Mouse (Mus musculus) neural tube, embryonic 14.5 days (tissue): ENCODE results near the gene Col27a1. TPM values are rescaled to one million over a fixed set of nuclear protein-coding genes. Genes with fewer than 3 reads are reported as not detected.

Experiments
- ATAC-seq: fragments of 200-750 bp; cut with Nextera tagmentation; 2 replicates; pipeline ENCODE4 v1.8.0; 2017; ENCODE audit warnings: low read depth, mild to moderate bottlenecking, moderate TSS enrichment, moderate library complexity
- H3K27ac ChIP-seq: fragments of 300-500 bp; sonication (generic); 2 replicates; pipeline ENCODE4 v1.5.1; 2014; ENCODE audit warnings: low read depth, mild to moderate bottlenecking, control low read depth, low read length, moderate library complexity, mixed read lengths
- H3K27me3 ChIP-seq: fragments of 300-500 bp; sonication (generic); 2 replicates; pipeline ENCODE4 v1.6.1; 2014; ENCODE audit warnings: low read length; ENCODE audit not compliant: control insufficient read depth, insufficient read depth
- H3K36me3 ChIP-seq: fragments of 300-500 bp; sonication (generic); 2 replicates; pipeline ENCODE4 v1.6.1; 2014; ENCODE audit warnings: low read length, mixed read lengths; ENCODE audit not compliant: control insufficient read depth, insufficient read depth
- H3K4me1 ChIP-seq: fragments of 300-500 bp; sonication (generic); 2 replicates; pipeline ENCODE4 v1.6.1; 2014; ENCODE audit warnings: low read length; ENCODE audit not compliant: control insufficient read depth, insufficient read depth
- H3K4me2 ChIP-seq: fragments of 300-500 bp; sonication (generic); 2 replicates; pipeline ENCODE4 v1.6.1; 2014; ENCODE audit warnings: mild to moderate bottlenecking, low read depth, low read length, control low read depth
- H3K4me3 ChIP-seq: fragments of 300-500 bp; sonication (generic); 2 replicates; pipeline ENCODE4 v1.5.1; 2014; ENCODE audit warnings: low read depth, low read length, control low read depth, mixed read lengths
- H3K9ac ChIP-seq: fragments of 300-500 bp; sonication (generic); replicated peaks from 2 replicates; pipeline ENCODE4 v1.6.1; 2014; ENCODE audit warnings: low read depth, mild to moderate bottlenecking, control low read depth, low read length, mixed read lengths
- H3K9me3 ChIP-seq: fragments of 300-500 bp; sonication (generic); 2 replicates; pipeline ENCODE4 v1.6.1; 2016; ENCODE audit warnings: low read length; ENCODE audit not compliant: control insufficient read depth
- WGBS: fragments of 180-500 bp; shearing (Covaris S2); extraction: QIAGEN DNeasy Blood & Tissue Kit; methylation state at CpG from one replicate; pipeline ENCODE4 v1.1.7; 2014; 5-methylcytosine and 5-hydroxymethylcytosine counted together
- polyA plus RNA-seq: library from polyadenylated mRNA; unstranded; fragments of >200 nt; fragmentation: Nextera tagmentation; extraction: Ambion mirVana; gene quantifications from 2 replicates; pipeline ENCODE4 v1.2.1, GENCODE M21; 2014

Gene Col27a1
- polyA plus RNA-seq, 1 experiment from 2014 or later: 1.2 TPM

DNA sequence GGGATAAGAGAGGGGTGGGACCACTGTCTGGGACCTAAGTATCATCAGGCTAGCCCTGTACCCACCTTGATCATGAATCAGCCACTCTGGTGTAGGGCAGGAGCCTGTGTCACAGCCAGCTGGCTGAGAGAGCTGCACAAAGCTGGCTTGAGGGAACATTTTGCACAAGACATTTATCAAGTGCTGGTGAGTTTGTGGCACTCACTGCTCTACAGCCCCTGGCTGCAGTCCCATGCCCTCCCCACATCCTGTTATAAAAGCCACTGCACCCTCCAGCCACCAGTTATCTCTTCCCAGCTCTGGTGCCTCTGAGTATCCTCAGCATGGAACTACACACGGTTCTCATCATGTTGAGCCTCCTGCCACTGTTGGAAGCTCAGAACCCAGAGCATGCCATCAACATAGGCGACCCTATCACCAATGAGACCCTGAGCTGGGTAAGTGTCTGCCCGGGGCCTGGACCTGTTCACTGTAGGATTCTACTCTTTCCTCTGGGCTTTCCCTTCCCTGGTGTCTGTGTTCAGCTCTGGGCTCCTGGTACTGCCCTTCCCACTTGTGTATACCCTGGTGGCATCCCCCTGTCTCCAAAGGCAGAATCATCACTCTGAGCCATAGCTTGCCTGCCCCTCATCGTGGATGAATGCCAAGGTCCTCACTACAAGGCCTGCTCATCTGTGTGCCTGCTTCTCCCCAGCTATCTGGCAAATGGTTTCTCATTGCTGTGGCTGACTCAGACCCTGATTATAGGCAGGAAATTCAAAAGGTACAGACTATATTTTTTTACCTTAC, 142.3 kb downstream of the Col27a1 start, which contains the start of gene Orm3:
Orm3 (plus strand) TSS at position 286 of the 789 bp plus-strand sequence.
- Histone ChIP-seq H3K4me3 (no peak within 1 kb of the TSS), H3K4me1 (no peaks in the 10 kb centered on the region), H3K9me3 (no peaks in the 10 kb centered on the region), H3K27me3 (no peaks in the 10 kb centered on the region), H3K4me2 (no peak within 1 kb of the TSS), H3K27ac (no peak within 1 kb of the TSS), H3K9ac (no peak within 1 kb of the TSS), H3K36me3 (no peaks in the 10 kb centered on the region)
- WGBS: 74% methylated on average over 4 of the region's 4 CpGs
- no peak for ATAC-seq

GRCm38 (mm10) chr4:63356981-63357570, 143.3 kb downstream of the Col27a1 start:
- Histone ChIP-seq H3K4me3 (no peak overlapping the region), H3K4me2 (no peak overlapping the region), H3K36me3 (no peaks in the 10 kb centered on the region), H3K27ac (no peak overlapping the region), H3K4me1 (no peaks in the 10 kb centered on the region), H3K9ac (no peak overlapping the region), H3K9me3 (no peaks in the 10 kb centered on the region), H3K27me3 (no peaks in the 10 kb centered on the region)
- WGBS: 48% methylated on average over 2 of the region's 2 CpGs
- no peak for ATAC-seq

DNA sequence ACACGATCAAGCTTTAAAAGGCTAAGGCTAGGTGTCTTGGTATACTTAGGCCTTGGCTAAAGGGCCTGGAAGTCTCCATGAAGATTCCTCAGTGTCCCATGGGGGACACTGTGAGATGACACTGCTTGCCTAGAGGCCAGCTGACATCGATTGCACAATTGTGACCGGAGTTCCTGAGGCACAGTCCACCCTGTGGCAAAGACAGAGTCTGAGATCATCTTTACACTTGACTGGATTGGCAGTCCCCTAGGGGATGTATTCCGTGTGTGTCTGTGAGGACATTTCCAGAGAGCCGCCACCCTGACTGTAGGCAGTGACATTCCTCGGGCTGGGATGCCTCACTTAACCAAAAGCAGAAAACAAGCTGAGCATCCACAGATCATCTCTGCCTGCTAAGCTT, 146.1 kb downstream of the Col27a1 start:
- H3K4me3 ChIP-seq: no peak overlapping the region
- H3K9ac ChIP-seq: no peak overlapping the region
- H3K36me3 ChIP-seq: no peaks in the 10 kb centered on the region
- H3K27me3 ChIP-seq: no peaks in the 10 kb centered on the region
- H3K4me1 ChIP-seq: no peaks in the 10 kb centered on the region
- WGBS: 59% methylated on average over 6 of the region's 6 CpGs
- no peak overlapping the region for H3K27ac ChIP-seq
- no peaks in the 10 kb centered on the region for H3K9me3 ChIP-seq
- ATAC-seq: 0 out of 2 replicates have a peak, but pooled peaks have one; percentile 7
- H3K4me2 ChIP-seq: no peak overlapping the region

- no peak within 1 kb of the TSS for H3K4me3 ChIP-seq
- H3K4me2 ChIP-seq: no peak within 1 kb of the TSS
- H3K9me3 ChIP-seq: no peaks in the 10 kb centered on the region
- no peak within 1 kb of the TSS for H3K27ac ChIP-seq
- ATAC-seq: no peak
- H3K27me3 ChIP-seq: no peaks in the 10 kb centered on the region
- WGBS: 84% methylated on average over 5 of the region's 5 CpGs
- H3K9ac ChIP-seq: no peak within 1 kb of the TSS
- no peaks in the 10 kb centered on the region for H3K4me1 ChIP-seq
- H3K36me3 ChIP-seq: no peaks in the 10 kb centered on the region
Measured at GRCm38 (mm10) chr4:63362150-63362549, 148.3 kb downstream of the Col27a1 start, which contains the start of gene Orm2. Orm2 (plus strand) TSS chr4:63362449.

DNA sequence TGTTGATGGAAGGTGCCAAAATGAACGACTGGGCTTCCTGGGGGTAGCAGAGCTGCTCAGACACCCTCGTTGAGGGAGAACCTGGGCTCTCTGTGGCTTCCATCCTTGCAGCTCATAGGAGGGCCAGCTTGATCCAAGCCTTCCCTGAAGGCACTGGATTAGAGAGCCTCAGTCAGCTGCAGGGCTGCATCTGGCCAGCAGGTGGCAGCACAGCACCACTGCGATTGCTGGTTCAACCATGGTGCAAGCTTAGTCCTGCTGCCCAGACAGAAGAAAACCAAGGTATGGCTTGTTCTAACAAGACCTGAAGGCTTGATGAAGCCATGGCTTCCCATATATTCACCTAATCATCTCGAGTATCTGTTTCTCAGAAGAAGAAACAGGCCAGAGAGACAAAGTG, 154.8 kb downstream of the Col27a1 start:
- Histone ChIP-seq H3K4me1 (no peaks in the 10 kb centered on the region), H3K4me2 (no peak overlapping the region), H3K27ac (no peak overlapping the region), H3K36me3 (no peaks in the 10 kb centered on the region), H3K9ac (no peak overlapping the region), H3K4me3 (no peak overlapping the region), H3K9me3 (no peaks in the 10 kb centered on the region), H3K27me3 (no peaks in the 10 kb centered on the region)
- ATAC-seq: 0 out of 2 replicates have a peak, but pooled peaks have one; percentile 58
- WGBS: 9% methylated on average over 4 of the region's 4 CpGs

DNA sequence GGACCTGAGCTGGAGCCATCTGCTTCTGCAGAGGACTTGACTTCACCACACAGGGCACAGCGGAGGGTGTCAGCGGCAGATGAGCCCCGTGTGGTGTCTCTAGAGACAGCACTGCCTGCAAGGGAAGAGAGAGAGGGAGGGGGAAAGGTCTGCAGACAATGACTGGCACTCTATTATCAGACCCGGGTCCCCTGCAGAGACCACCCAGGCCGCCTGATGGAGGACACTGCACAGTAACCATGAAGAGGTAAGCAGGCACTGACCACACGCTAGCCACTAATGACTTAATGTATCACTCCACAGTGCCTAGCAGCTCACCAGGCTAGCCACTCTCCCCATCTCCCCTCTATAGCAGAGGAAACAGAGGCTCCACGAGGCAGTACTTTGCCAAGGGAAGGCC, 157.1 kb downstream of the Col27a1 start:
- no peak overlapping the region for H3K9ac ChIP-seq
- no peak for ATAC-seq

DNA sequence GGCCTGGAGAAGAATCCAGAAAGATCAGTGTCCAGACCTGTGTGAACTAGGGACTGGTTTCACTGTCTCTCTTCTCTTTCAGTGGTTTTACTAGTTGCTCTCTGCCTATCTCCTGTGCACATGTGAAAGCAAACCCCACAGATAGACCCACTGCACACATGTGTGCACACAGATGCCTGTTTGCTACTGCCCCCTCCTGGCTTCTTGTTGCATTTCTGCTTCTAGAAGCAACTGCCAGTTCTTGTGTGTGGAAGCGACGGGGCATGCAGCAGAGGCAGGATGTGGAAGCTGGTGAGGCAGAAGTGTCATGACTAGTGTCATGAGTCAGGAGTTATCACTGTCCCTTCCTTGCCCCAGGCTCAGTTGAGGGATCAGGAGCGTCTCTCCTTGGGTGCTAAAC, 158.1 kb downstream of the Col27a1 start:
- Histone ChIP-seq H3K4me3 (no peak overlapping the region), H3K27ac (no peak overlapping the region), H3K9me3 (no peaks in the 10 kb centered on the region), H3K27me3 (no peaks in the 10 kb centered on the region), H3K36me3 (peaks cover 4% of the 10 kb centered on the region; the same call in 1 of the 2 replicates), H3K4me2 (no peak overlapping the region), H3K9ac (no peak overlapping the region), H3K4me1 (no peaks in the 10 kb centered on the region)
- 63% methylated on average over 3 of the region's 3 CpGs for WGBS
- ATAC-seq: no peak

More for the DNA sequence above, 157.1 kb downstream of the Col27a1 start:
- no peak overlapping the region for H3K27ac ChIP-seq
- H3K9me3 ChIP-seq: no peaks in the 10 kb centered on the region
- H3K4me2 ChIP-seq: no peak overlapping the region
- H3K27me3 ChIP-seq: no peaks in the 10 kb centered on the region
- WGBS: 29% methylated on average over 7 of the region's 7 CpGs
- no peak overlapping the region for H3K4me3 ChIP-seq
- peaks cover 4% of the 10 kb centered on the region; the same call in 1 of the 2 replicates for H3K36me3 ChIP-seq
- H3K4me1 ChIP-seq: no peaks in the 10 kb centered on the region

- Histone ChIP-seq H3K4me3 (no peak overlapping the region), H3K9me3 (no peaks in the 10 kb centered on the region), H3K36me3 (peaks cover 5% of the 10 kb centered on the region; the same call in 1 of the 2 replicates), H3K27me3 (no peaks in the 10 kb centered on the region), H3K9ac (no peak overlapping the region), H3K4me1 (no peaks in the 10 kb centered on the region), H3K4me2 (no peak overlapping the region), H3K27ac (no peak overlapping the region)
- WGBS: 99% methylated on average over 8 of the region's 8 CpGs
- no peak for ATAC-seq
Measured at GRCm38 (mm10) chr4:63373404-63373803, 159.6 kb downstream of the Col27a1 start.

DNA sequence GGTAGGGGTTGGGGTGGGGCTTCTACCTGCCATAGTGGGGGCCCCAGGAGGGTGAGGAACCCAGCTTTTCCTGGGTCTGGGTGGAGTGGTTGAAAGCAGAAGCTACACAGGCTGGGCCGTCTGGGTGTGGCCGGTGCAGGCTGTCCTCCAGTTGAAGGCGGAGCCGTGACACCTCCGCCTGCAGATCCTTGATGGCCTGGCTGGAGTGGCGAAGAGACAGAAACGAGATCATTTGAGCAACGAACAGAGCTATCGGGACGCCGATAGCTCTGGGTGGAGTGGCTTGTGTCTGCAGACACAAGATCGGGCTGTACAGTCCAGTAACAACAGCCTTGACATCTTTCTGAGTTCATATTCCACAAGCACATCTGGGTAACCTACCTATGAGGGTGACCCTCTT, 160.5 kb downstream of the Col27a1 start:
- H3K4me2 ChIP-seq: no peak overlapping the region
- H3K4me1 ChIP-seq: no peaks in the 10 kb centered on the region
- no peak overlapping the region for H3K4me3 ChIP-seq
- no peaks in the 10 kb centered on the region for H3K9me3 ChIP-seq
- H3K27ac ChIP-seq: no peak overlapping the region
- WGBS: 81% methylated on average over 12 of the region's 12 CpGs
- ATAC-seq: no peak
- peaks cover 10% of the 10 kb centered on the region; the same call in 1 of the 2 replicates for H3K36me3 ChIP-seq
- no peak overlapping the region for H3K9ac ChIP-seq
- H3K27me3 ChIP-seq: no peaks in the 10 kb centered on the region
